Mouse (Mus musculus) left cerebral cortex, postnatal 25 days (tissue): ENCODE results near the gene Acyp2. TPM values are rescaled to one million over a fixed set of nuclear protein-coding genes. Genes with fewer than 3 reads are reported as not detected.

Experiments used
- DNase-seq, 2 experiments: peaks; one replicate each; pipeline ENCODE4 v3.0.0; 2022; ENCODE audit warnings: low spot score in 2 of 2, mixed read lengths in 1 of 2
- intact Hi-C: fragments of 180-260 bp; cut with DNase I; formaldehyde crosslinking; loops from one replicate; pipeline ENCODE4 v1.15.1; 2025
- total RNA-seq, 2 experiments: library from RNA; stranded (reverse); gene quantifications; 2 replicates each; pipeline ENCODE4 v1.2.3; 2021

Acyp2 gene
- total RNA-seq, 2 experiments from 2014 or later = 26.7 to 28.7 TPM

GRCm38 (mm10) chr11:30607587-30608518, 41.5 kb downstream of the Acyp2 start:
- intact Hi-C loops = no loop called here
- DNase-seq = no peak

- intact Hi-C loops = no loop called here
These were observed 52.1 kb downstream of the Acyp2 start for GRCm38 (mm10) chr11:30597259-30597658.

GRCm38 (mm10) chr11:30580008-30580407, 69.4 kb downstream of the Acyp2 start:
- intact Hi-C loops = no loop called here
- DNase-seq = no peak

More at GRCm38 (mm10) chr11:30597259-30597658, 52.1 kb downstream of the Acyp2 start:
- DNase-seq = no peak

GRCm38 (mm10) chr11:30578931-30579330, 70.5 kb downstream of the Acyp2 start:
- intact Hi-C loops = no loop called here
- no peak for DNase-seq

- no peak for DNase-seq
- intact Hi-C loops = no loop called here
These were observed 76.5 kb downstream of the Acyp2 start for GRCm38 (mm10) chr11:30572790-30573395.

GRCm38 (mm10) chr11:30570568-30570967, 78.8 kb downstream of the Acyp2 start:
- DNase-seq = no peak
- intact Hi-C loops = no loop called here

GRCm38 (mm10) chr11:30560215-30560614, 89.2 kb downstream of the Acyp2 start:
- no peak for DNase-seq
- intact Hi-C loops = no loop called here

GRCm38 (mm10) chr11:30553408-30553807, 96.0 kb downstream of the Acyp2 start:
- intact Hi-C loops = no loop called here

GRCm38 (mm10) chr11:30517133-30517532, 132.3 kb downstream of the Acyp2 start:
- DNase-seq = no peak
- intact Hi-C loops = no loop called here

More at GRCm38 (mm10) chr11:30553408-30553807, 96.0 kb downstream of the Acyp2 start:
- no peak for DNase-seq

GRCm38 (mm10) chr11:30508178-30508577, 141.2 kb downstream of the Acyp2 start:
- no peak for DNase-seq

GRCm38 (mm10) chr11:30498738-30499355, 150.5 kb downstream of the Acyp2 start:
- no peak for DNase-seq
- intact Hi-C loops = no loop called here

More at GRCm38 (mm10) chr11:30508178-30508577, 141.2 kb downstream of the Acyp2 start:
- intact Hi-C loops = no loop called here

- DNase-seq = no peak
- intact Hi-C loops = no loop called here
These were observed 152.2 kb downstream of the Acyp2 start for GRCm38 (mm10) chr11:30497151-30497550.

GRCm38 (mm10) chr11:30491515-30492260, 157.7 kb downstream of the Acyp2 start:
- intact Hi-C loops = no loop called here
- DNase-seq = no peak

GRCm38 (mm10) chr11:30488183-30488582, 161.2 kb downstream of the Acyp2 start:
- no peak for DNase-seq
- intact Hi-C loops = no loop called here

- intact Hi-C loops = no loop called here
- DNase-seq = no peak
These were observed 166.1 kb downstream of the Acyp2 start for GRCm38 (mm10) chr11:30483286-30483685.

GRCm38 (mm10) chr11:30471751-30472593, 177.4 kb downstream of the Acyp2 start, which contains the start of gene 4930505A04Rik:
Gene 4930505A04Rik, minus strand, starts transcription at chr11:30471827.
- peak; percentile 89 to 95 for DNase-seq
- intact Hi-C loops = loop anchor here (2.0 to 10.0 kb wide), 2 partner anchors 173 to 203 kb away; partner anchors contain the start of genes Acyp2 and Sptbn1

- DNase-seq = peak in 1 of 2 experiments; percentile 10
- intact Hi-C loops = loop anchor here (2.0 to 10.0 kb wide), 2 partner anchors 174 to 202 kb away; partner anchors contain the start of genes Acyp2 and Sptbn1
These were observed 178.2 kb downstream of the Acyp2 start for GRCm38 (mm10) chr11:30471187-30471586.
